Comparison of ENCODE assay signal across 8 mouse cellular contexts in the genomic region with DNA sequence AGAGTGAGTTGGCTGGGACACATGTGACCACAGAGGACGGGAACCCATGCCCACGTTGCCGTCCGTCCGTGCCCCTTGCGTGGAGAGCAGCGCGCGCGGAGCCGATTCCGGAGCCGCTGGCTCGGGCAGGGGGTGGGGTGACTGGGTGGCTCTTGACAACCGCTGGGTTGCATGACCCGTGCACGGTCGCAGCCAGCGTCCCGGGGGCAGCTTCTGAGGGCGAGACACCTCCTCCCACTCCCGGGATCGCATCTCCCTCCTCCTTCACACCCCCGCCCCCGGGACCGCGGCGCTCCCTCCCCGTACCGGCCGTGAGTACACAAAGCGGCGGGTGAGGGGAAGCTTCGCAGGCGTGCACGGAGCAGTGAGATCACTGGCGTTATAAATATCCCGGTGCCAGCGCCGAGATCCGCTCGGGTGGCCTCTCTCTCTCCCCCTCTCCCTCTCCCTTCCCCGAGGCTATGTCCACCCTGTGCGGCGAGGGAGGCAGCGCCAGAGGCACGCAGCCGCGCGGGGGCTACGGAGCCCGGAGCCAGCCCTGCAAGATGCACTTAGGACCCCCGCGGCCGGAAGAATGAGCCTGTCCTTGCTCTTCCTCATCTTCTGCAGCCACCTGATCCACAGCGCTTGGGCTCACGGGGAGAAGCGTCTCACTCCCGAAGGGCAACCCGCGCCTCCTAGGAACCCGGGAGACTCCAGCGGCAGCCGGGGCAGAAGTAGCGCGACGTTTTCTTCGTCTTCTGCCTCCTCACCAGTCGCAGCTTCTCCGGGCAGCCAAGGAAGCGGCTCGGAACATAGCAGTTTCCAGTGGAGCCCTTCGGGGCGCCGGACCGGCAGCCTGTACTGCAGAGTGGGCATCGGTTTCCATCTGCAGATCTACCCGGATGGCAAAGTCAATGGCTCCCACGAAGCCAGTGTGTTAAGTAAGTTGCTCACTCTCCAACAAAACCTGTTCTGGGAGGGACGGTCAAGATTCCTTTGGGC. TPM values are rescaled to one million over a fixed set of nuclear protein-coding genes. Genes with fewer than 3 reads are reported as not detected.
DNase-seq lines count a peak whose midpoint lies in the region; ATAC-seq and TF ChIP-seq lines count a peak whose summit lies in the region.

Gene Fgf5, plus strand, starts transcription at position 347 of the 984 bp plus-strand sequence.

- no peak for TF ChIP-seq CTCF in small intestine, adult 2 months (IDR thresholded peaks at IDR 0.05; ENCODE audit: extremely low read depth, insufficient read length, insufficient replicate concordance, low read depth, low read length)

- peaks cover 56% of the 10 kb centered on the region for H3K27me3 ChIP-seq in heart, embryonic 15.5 days
- H3K27me3 ChIP-seq in small intestine, adult 2 months (ENCODE audit: control insufficient read depth, insufficient read depth, low read length) = peaks cover 25% of the 10 kb centered on the region

- H3K9me3 ChIP-seq in heart, embryonic 15.5 days (replicated peaks) = no peaks in the 10 kb centered on the region

- peak within 1 kb of the TSS; percentile 100 for H3K4me2 ChIP-seq in heart, embryonic 15.5 days

- H3K9ac ChIP-seq in heart, embryonic 15.5 days = peak within 1 kb of the TSS; percentile 62

- ATAC-seq in heart, embryonic 15.5 days (replicated peaks; ENCODE audit: insufficient number of reproducible peaks, insufficient read depth, low FRiP score, low read depth) = peak; percentile 88

- peak; percentile 15 for DNase-seq in urinary bladder, postnatal 14 days (ENCODE audit: low spot score)
- DNase-seq in urinary bladder, postnatal 4 days (ENCODE audit: low spot score in 2 of 2) = no peak
- peak; percentile 70 for DNase-seq in embryo, embryonic 9.5 days (ENCODE audit: extremely low spot score)
- DNase-seq in layer of hippocampus, postnatal 10 days (ENCODE audit: low spot score in 2 of 2) = peak; percentile 44 to 54
- DNase-seq in lung, postnatal 4 days = peak; percentile 23 to 41
- no peak for DNase-seq in thymus, postnatal 25 days

- H3K4me3 ChIP-seq in heart, embryonic 15.5 days = peak within 1 kb of the TSS; percentile 71
- peak within 1 kb of the TSS; percentile 35 for H3K4me3 ChIP-seq in small intestine, adult 2 months (ENCODE audit: low read depth, low read length)

- no peak for TF ChIP-seq POLR2A in small intestine, adult 2 months (IDR thresholded peaks at IDR 0.05; ENCODE audit: low read depth, low read length)

- peaks cover 17% of the 10 kb centered on the region; the same call in 1 of the 2 replicates for H3K4me1 ChIP-seq in heart, embryonic 15.5 days (replicated peaks)
- H3K4me1 ChIP-seq in small intestine, adult 2 months (ENCODE audit: control insufficient read depth, insufficient read depth, insufficient read length, low read length) = peaks cover 6% of the 10 kb centered on the region

- H3K36me3 ChIP-seq in heart, embryonic 15.5 days = no peaks in the 10 kb centered on the region
- H3K36me3 ChIP-seq in small intestine, adult 2 months (ENCODE audit: control insufficient read depth, insufficient read depth, low read length) = no peaks in the 10 kb centered on the region

- under 1% methylated on average over 80 of the region's 80 CpGs for WGBS in heart, embryonic 15.5 days
- WGBS in small intestine, adult 2 months = 1% methylated on average over 80 of the region's 80 CpGs

- no peak within 1 kb of the TSS for H3K27ac ChIP-seq in heart, embryonic 15.5 days
- no peak within 1 kb of the TSS for H3K27ac ChIP-seq in small intestine, adult 2 months (ENCODE audit: insufficient read depth, low read depth, low read length)

RNA-seq across cellular contexts. Expression of gene Fgf5, which starts in this region (rescaled TPM):
- polyA plus RNA-seq in heart, embryonic 15.5 days (2015; fragmentation: Nextera tagmentation; extraction: Ambion mirVana) = 0.38 and 0.43 TPM in 2 replicates
- total RNA-seq in layer of hippocampus, postnatal 10 days (2021) = 1 to 10 TPM; 2.8 to 3.8 TPM
- not detected in 2 replicates for polyA plus RNA-seq in small intestine, adult 2 months (2012; rRNA removed)

Comparison
In these comparisons a context has a peak if more than half of its experiments do, and no peak if none do; other contexts are left out.
1. DNase-seq: peak in urinary bladder, postnatal 14 days (single experiment), embryo, embryonic 9.5 days (single experiment), layer of hippocampus, postnatal 10 days (2 of 2) and lung, postnatal 4 days (2 of 2); none in urinary bladder, postnatal 4 days (0 of 2) and thymus, postnatal 25 days (single experiment).
2. Peak in ATAC-seq, H3K4me3 ChIP-seq, H3K9ac ChIP-seq and H3K4me2 ChIP-seq in heart, embryonic 15.5 days; RNA of the gene not detected or under 1 TPM.